Mouse (Mus musculus): ENCODE results near the gene Slc38a4. TPM values are rescaled to one million over a fixed set of nuclear protein-coding genes. Genes with fewer than 3 reads are reported as not detected.

Slc38a4 gene
- total and polyA plus RNA-seq, 2 experiments from 2014 or later, result 3.9 to 4.5 TPM

- WGBS, result 95% methylated on average over 2 of the region's 2 CpGs
These were observed 33.5 kb downstream of the Slc38a4 start for GRCm38 (mm10) chr15:97022213-97022612.

GRCm38 (mm10) chr15:97020221-97020620 lies 35.5 kb downstream of the Slc38a4 start:
- Histone ChIP-seq H3K4me2 (ENCODE audit: low read depth, low read length, poor library complexity, severe bottlenecking) (no peak overlapping the region), H3K9me3 (ENCODE audit: low read length) (no peaks in the 10 kb centered on the region), H3K4me3 (ENCODE audit: low read depth, low read length) (no peak overlapping the region), H3K36me3 (ENCODE audit: insufficient read depth, low read length) (no peaks in the 10 kb centered on the region), H3K4me1 (ENCODE audit: insufficient read depth, low read length) (no peaks in the 10 kb centered on the region), H3K9ac (replicated peaks; ENCODE audit: low read length, poor library complexity, severe bottlenecking) (no peak overlapping the region), H3K27me3 (ENCODE audit: insufficient read depth, low read length) (no peaks in the 10 kb centered on the region), H3K27ac (ENCODE audit: low read depth, low read length) (no peak overlapping the region)
- ATAC-seq (ENCODE audit: low FRiP score), result no peak
- WGBS, result 74% methylated on average over 6 of the region's 6 CpGs
- no peak for DNase-seq (ENCODE audit: low spot score)
- no peak for TF ChIP-seq CTCF (IDR thresholded peaks at IDR 0.05)

More at GRCm38 (mm10) chr15:97022213-97022612, 33.5 kb downstream of the Slc38a4 start:
- Histone ChIP-seq H3K4me1 (ENCODE audit: insufficient read depth, low read length) (no peaks in the 10 kb centered on the region), H3K4me2 (ENCODE audit: low read depth, low read length, poor library complexity, severe bottlenecking) (no peak overlapping the region), H3K9me3 (ENCODE audit: low read length) (no peaks in the 10 kb centered on the region), H3K36me3 (ENCODE audit: insufficient read depth, low read length) (no peaks in the 10 kb centered on the region), H3K27ac (ENCODE audit: low read depth, low read length) (no peak overlapping the region), H3K9ac (replicated peaks; ENCODE audit: low read length, poor library complexity, severe bottlenecking) (no peak overlapping the region), H3K27me3 (ENCODE audit: insufficient read depth, low read length) (no peaks in the 10 kb centered on the region), H3K4me3 (ENCODE audit: low read depth, low read length) (no peak overlapping the region)
- ATAC-seq (ENCODE audit: low FRiP score), result no peak
- TF ChIP-seq CTCF (IDR thresholded peaks at IDR 0.05), result no peak
- no peak for DNase-seq (ENCODE audit: low spot score)

- no peaks in the 10 kb centered on the region for H3K4me1 ChIP-seq (ENCODE audit: insufficient read depth, low read length)
- no peaks in the 10 kb centered on the region for H3K27me3 ChIP-seq (ENCODE audit: insufficient read depth, low read length)
- no peak overlapping the region for H3K4me2 ChIP-seq (ENCODE audit: low read depth, low read length, poor library complexity, severe bottlenecking)
- ATAC-seq (ENCODE audit: low FRiP score), result no peak
- H3K4me3 ChIP-seq (ENCODE audit: low read depth, low read length), result no peak overlapping the region
- H3K36me3 ChIP-seq (ENCODE audit: insufficient read depth, low read length), result no peaks in the 10 kb centered on the region
- no peak overlapping the region for H3K27ac ChIP-seq (ENCODE audit: low read depth, low read length)
- H3K9ac ChIP-seq (replicated peaks; ENCODE audit: low read length, poor library complexity, severe bottlenecking), result no peak overlapping the region
- 92% methylated on average over 11 of the region's 11 CpGs for WGBS
- no peaks in the 10 kb centered on the region for H3K9me3 ChIP-seq (ENCODE audit: low read length)
- TF ChIP-seq CTCF (IDR thresholded peaks at IDR 0.05), result no peak
- no peak for DNase-seq (ENCODE audit: low spot score)
These were observed 36.4 kb downstream of the Slc38a4 start for GRCm38 (mm10) chr15:97019323-97019722.

- no peak overlapping the region for H3K4me3 ChIP-seq (ENCODE audit: low read depth, low read length)
- no peaks in the 10 kb centered on the region for H3K27me3 ChIP-seq (ENCODE audit: insufficient read depth, low read length)
- no peaks in the 10 kb centered on the region for H3K4me1 ChIP-seq (ENCODE audit: insufficient read depth, low read length)
- no peaks in the 10 kb centered on the region for H3K36me3 ChIP-seq (ENCODE audit: insufficient read depth, low read length)
- no peak for DNase-seq (ENCODE audit: low spot score)
- ATAC-seq (ENCODE audit: low FRiP score), result no peak
- H3K4me2 ChIP-seq (ENCODE audit: low read depth, low read length, poor library complexity, severe bottlenecking), result no peak overlapping the region
- TF ChIP-seq CTCF (IDR thresholded peaks at IDR 0.05), result no peak
- no peak overlapping the region for H3K27ac ChIP-seq (ENCODE audit: low read depth, low read length)
- H3K9me3 ChIP-seq (ENCODE audit: low read length), result no peaks in the 10 kb centered on the region
- 90% methylated on average over 9 of the region's 9 CpGs for WGBS
- H3K9ac ChIP-seq (replicated peaks; ENCODE audit: low read length, poor library complexity, severe bottlenecking), result no peak overlapping the region
These were observed 38.6 kb downstream of the Slc38a4 start for GRCm38 (mm10) chr15:97017195-97017594.

- no peak overlapping the region for H3K27ac ChIP-seq (ENCODE audit: low read depth, low read length)
- DNase-seq (ENCODE audit: low spot score) (no peak), ATAC-seq (ENCODE audit: low FRiP score) (no peak)
- H3K36me3 ChIP-seq (ENCODE audit: insufficient read depth, low read length), result no peaks in the 10 kb centered on the region
- no peak overlapping the region for H3K4me2 ChIP-seq (ENCODE audit: low read depth, low read length, poor library complexity, severe bottlenecking)
- WGBS, result 91% methylated on average over 12 of the region's 12 CpGs
- no peak overlapping the region for H3K4me3 ChIP-seq (ENCODE audit: low read depth, low read length)
- H3K4me1 ChIP-seq (ENCODE audit: insufficient read depth, low read length), result no peaks in the 10 kb centered on the region
- no peaks in the 10 kb centered on the region for H3K27me3 ChIP-seq (ENCODE audit: insufficient read depth, low read length)
- TF ChIP-seq CTCF (IDR thresholded peaks at IDR 0.05), result no peak
- H3K9me3 ChIP-seq (ENCODE audit: low read length), result no peaks in the 10 kb centered on the region
- H3K9ac ChIP-seq (replicated peaks; ENCODE audit: low read length, poor library complexity, severe bottlenecking), result no peak overlapping the region
These were observed 40.6 kb downstream of the Slc38a4 start for GRCm38 (mm10) chr15:97015036-97015596.

GRCm38 (mm10) chr15:97011599-97012372 lies 44.0 kb downstream of the Slc38a4 start:
- Histone ChIP-seq H3K36me3 (ENCODE audit: insufficient read depth, low read length) (no peaks in the 10 kb centered on the region), H3K4me2 (ENCODE audit: low read depth, low read length, poor library complexity, severe bottlenecking) (no peak overlapping the region), H3K27ac (ENCODE audit: low read depth, low read length) (no peak overlapping the region), H3K9me3 (ENCODE audit: low read length) (no peaks in the 10 kb centered on the region), H3K9ac (replicated peaks; ENCODE audit: low read length, poor library complexity, severe bottlenecking) (no peak overlapping the region), H3K27me3 (ENCODE audit: insufficient read depth, low read length) (no peaks in the 10 kb centered on the region), H3K4me1 (ENCODE audit: insufficient read depth, low read length) (no peaks in the 10 kb centered on the region), H3K4me3 (ENCODE audit: low read depth, low read length) (no peak overlapping the region)
- DNase-seq (ENCODE audit: low spot score), result no peak
- WGBS, result 84% methylated on average over 14 of the region's 14 CpGs
- no peak for ATAC-seq (ENCODE audit: low FRiP score)
- no peak for TF ChIP-seq CTCF (IDR thresholded peaks at IDR 0.05)
